Mouse (Mus musculus): ENCODE data around the gene Slc15a1.

DNA sequence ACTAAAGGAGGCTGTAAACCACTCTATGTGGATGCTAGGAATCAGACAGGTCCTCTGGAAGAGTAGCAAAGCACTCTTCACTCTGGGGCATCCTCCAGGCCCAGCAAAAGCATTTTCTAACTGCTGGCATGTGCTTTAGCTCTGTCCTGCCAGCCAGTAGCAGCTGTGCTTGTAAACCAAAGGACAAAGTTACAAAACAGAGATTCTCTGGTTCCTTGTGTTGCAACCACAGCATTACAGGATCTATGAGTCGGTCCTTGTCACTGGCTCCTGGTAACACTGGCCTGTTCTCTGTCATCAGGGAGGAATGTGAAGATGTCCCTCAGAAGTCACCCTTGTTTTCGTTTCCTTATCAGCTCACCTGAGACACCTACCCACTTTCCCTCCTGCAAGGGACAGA, 4.5 kb downstream of the Slc15a1 start:
- no peak for TF ChIP-seq CTCF (conservative IDR thresholded peaks at IDR 0.05; ENCODE audit: insufficient read depth, insufficient read length, low read depth, low read length)
- no peak for TF ChIP-seq POLR2A (IDR thresholded peaks at IDR 0.05; ENCODE audit: low read depth, low read length)

Measured in kidney, adult 2 months (tissue).